Mouse (Mus musculus): ENCODE data around the gene Klf4. TPM values are rescaled to one million over a fixed set of nuclear protein-coding genes. Genes with fewer than 3 reads are reported as not detected.

Gene Klf4
- total and polyA plus RNA-seq, 2 experiments from 2014 or later, result 4.3 to 10.6 TPM

DNA sequence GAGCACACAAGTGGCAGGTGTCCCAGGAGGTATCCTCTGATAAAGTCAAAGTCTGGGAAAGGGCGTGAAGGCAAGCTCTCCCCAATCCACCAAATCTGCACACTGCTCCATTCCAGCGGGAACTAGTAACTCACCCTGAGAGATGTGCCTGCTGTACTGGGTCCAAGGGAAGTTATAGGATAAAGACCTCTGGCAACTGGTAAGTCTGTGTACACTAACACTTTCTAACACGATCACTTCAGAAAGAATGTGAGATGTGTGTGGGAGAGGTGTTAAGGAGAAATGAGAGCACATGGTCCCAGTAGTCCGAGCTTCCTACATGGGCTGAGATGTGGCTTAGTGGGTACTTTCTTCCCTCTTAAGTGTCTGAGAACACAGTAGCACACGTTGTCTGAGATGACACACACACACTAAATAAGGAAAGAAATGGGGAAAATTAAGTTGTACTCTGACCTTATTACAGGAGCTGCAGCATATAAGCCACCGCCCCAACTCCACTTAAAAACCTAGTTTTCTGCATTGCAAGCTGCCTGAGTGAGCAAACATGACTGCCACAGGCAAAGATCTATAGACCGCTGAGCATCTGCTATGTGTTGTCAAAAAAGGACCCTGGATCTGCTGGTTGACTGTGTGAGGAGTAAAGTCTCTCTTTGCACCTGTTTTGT, 18.5 kb downstream of the Klf4 start:
- Histone ChIP-seq H3K4me1 (ENCODE audit: insufficient read depth, low read length) (no peaks in the 10 kb centered on the region), H3K9ac (replicated peaks; ENCODE audit: low read length) (no peak overlapping the region), H3K4me2 (ENCODE audit: low read depth, low read length) (no peak overlapping the region), H3K27ac (no peak overlapping the region), H3K4me3 (ENCODE audit: low read length) (no peak overlapping the region), H3K36me3 (ENCODE audit: insufficient read depth, low read length) (no peaks in the 10 kb centered on the region), H3K9me3 (ENCODE audit: low read length) (no peaks in the 10 kb centered on the region), H3K27me3 (ENCODE audit: insufficient read depth, low read length) (no peaks in the 10 kb centered on the region; the same call in 1 of the 2 replicates)
- 82% methylated on average over 7 of the region's 7 CpGs for WGBS
- DNase-seq (ENCODE audit: low spot score) (no peak), ATAC-seq (no peak)
- no peak for TF ChIP-seq CTCF (IDR thresholded peaks at IDR 0.05; ENCODE audit: low read depth)

DNA sequence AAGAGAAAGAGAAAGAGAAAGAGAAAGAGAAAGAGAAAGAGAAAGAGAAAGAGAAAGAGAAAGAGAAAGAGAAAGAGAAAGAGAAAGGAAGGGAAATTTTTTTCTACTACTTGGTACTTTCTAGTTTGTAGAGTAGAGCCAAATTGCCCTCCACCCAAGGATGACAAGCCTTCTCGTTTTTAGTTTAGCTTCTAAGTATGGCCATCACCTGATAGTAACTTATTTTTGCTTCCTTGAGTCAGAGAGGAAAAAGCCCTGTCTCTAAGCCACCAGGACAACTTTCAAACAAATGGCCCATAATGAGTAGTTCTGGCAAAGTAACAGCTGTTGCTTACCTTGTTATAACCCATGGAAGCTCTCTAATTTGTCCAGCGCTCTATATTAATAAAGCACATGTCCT, 20.9 kb downstream of the Klf4 start:
- Histone ChIP-seq H3K4me3 (ENCODE audit: low read length) (no peak overlapping the region), H3K36me3 (ENCODE audit: insufficient read depth, low read length) (no peaks in the 10 kb centered on the region), H3K9ac (replicated peaks; ENCODE audit: low read length) (no peak overlapping the region), H3K9me3 (ENCODE audit: low read length) (no peaks in the 10 kb centered on the region), H3K4me1 (ENCODE audit: insufficient read depth, low read length) (no peaks in the 10 kb centered on the region), H3K27me3 (ENCODE audit: insufficient read depth, low read length) (no peaks in the 10 kb centered on the region), H3K27ac (no peak overlapping the region), H3K4me2 (ENCODE audit: low read depth, low read length) (no peak overlapping the region)
- no peak for ATAC-seq
- DNase-seq (ENCODE audit: low spot score), result no peak
- WGBS, result 82% methylated on average over 2 of the region's 2 CpGs
- no peak for TF ChIP-seq CTCF (IDR thresholded peaks at IDR 0.05; ENCODE audit: low read depth)

DNA sequence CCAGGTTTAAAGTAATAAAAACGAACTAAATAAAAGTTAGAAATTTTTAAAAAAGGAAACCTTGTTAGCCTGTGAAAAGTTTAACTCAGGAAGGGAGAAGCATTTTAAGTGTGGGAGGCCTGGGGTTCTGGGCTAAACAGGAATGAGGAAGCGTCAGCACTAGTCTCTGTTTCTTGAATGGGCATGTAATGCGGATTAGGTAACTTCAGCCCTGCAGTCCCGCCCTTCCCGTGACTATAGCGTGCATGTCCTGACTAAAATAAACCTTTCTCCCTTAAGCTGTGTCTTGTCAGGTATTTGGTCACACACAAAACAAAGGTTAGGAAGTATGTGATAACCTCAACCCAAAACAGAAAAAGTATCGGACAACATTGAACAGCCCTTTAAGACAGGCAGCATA, 23.6 kb downstream of the Klf4 start:
- Histone ChIP-seq H3K4me3 (ENCODE audit: low read length) (no peak overlapping the region), H3K27ac (no peak overlapping the region), H3K9ac (replicated peaks; ENCODE audit: low read length) (no peak overlapping the region), H3K36me3 (ENCODE audit: insufficient read depth, low read length) (no peaks in the 10 kb centered on the region), H3K4me2 (ENCODE audit: low read depth, low read length) (no peak overlapping the region), H3K27me3 (ENCODE audit: insufficient read depth, low read length) (no peaks in the 10 kb centered on the region), H3K4me1 (ENCODE audit: insufficient read depth, low read length) (no peaks in the 10 kb centered on the region), H3K9me3 (ENCODE audit: low read length) (no peaks in the 10 kb centered on the region)
- no peak for ATAC-seq
- TF ChIP-seq CTCF (IDR thresholded peaks at IDR 0.05; ENCODE audit: low read depth), result no peak
- no peak for DNase-seq (ENCODE audit: low spot score)
- 91% methylated on average over 7 of the region's 7 CpGs for WGBS

GRCm38 (mm10) chr4:55498621-55499020, 33.6 kb downstream of the Klf4 start:
- TF ChIP-seq CTCF (IDR thresholded peaks at IDR 0.05; ENCODE audit: low read depth), result no peak
- 27% methylated on average over 1 of the region's 1 CpGs for WGBS
- Histone ChIP-seq H3K36me3 (ENCODE audit: insufficient read depth, low read length) (no peaks in the 10 kb centered on the region), H3K9ac (replicated peaks; ENCODE audit: low read length) (no peak overlapping the region), H3K9me3 (ENCODE audit: low read length) (no peaks in the 10 kb centered on the region), H3K27me3 (ENCODE audit: insufficient read depth, low read length) (no peaks in the 10 kb centered on the region), H3K4me3 (ENCODE audit: low read length) (no peak overlapping the region), H3K27ac (no peak overlapping the region), H3K4me2 (ENCODE audit: low read depth, low read length) (no peak overlapping the region), H3K4me1 (ENCODE audit: insufficient read depth, low read length) (no peaks in the 10 kb centered on the region)
- DNase-seq (ENCODE audit: low spot score), result no peak
- ATAC-seq, result no peak

GRCm38 (mm10) chr4:55496416-55496815, 35.9 kb downstream of the Klf4 start:
- WGBS, result 83% methylated on average over 7 of the region's 7 CpGs
- no peak for ATAC-seq
- no peaks in the 10 kb centered on the region for H3K4me1 ChIP-seq (ENCODE audit: insufficient read depth, low read length)

GRCm38 (mm10) chr4:55493261-55493660, 39.0 kb downstream of the Klf4 start:
- Histone ChIP-seq H3K9me3 (ENCODE audit: low read length) (no peaks in the 10 kb centered on the region), H3K4me2 (ENCODE audit: low read depth, low read length) (no peak overlapping the region), H3K36me3 (ENCODE audit: insufficient read depth, low read length) (no peaks in the 10 kb centered on the region), H3K9ac (replicated peaks; ENCODE audit: low read length) (no peak overlapping the region), H3K4me3 (ENCODE audit: low read length) (no peak overlapping the region), H3K27me3 (ENCODE audit: insufficient read depth, low read length) (no peaks in the 10 kb centered on the region), H3K27ac (no peak overlapping the region), H3K4me1 (ENCODE audit: insufficient read depth, low read length) (no peaks in the 10 kb centered on the region)
- TF ChIP-seq CTCF (IDR thresholded peaks at IDR 0.05; ENCODE audit: low read depth), result no peak
- WGBS, result 83% methylated on average over 3 of the region's 3 CpGs
- no peak for DNase-seq (ENCODE audit: low spot score)
- no peak for ATAC-seq

More at GRCm38 (mm10) chr4:55496416-55496815, 35.9 kb downstream of the Klf4 start:
- H3K27ac ChIP-seq, result no peak overlapping the region
- no peak for TF ChIP-seq CTCF (IDR thresholded peaks at IDR 0.05; ENCODE audit: low read depth)
- DNase-seq (ENCODE audit: low spot score), result no peak
- no peaks in the 10 kb centered on the region for H3K36me3 ChIP-seq (ENCODE audit: insufficient read depth, low read length)
- H3K27me3 ChIP-seq (ENCODE audit: insufficient read depth, low read length), result no peaks in the 10 kb centered on the region
- no peak overlapping the region for H3K9ac ChIP-seq (replicated peaks; ENCODE audit: low read length)
- H3K9me3 ChIP-seq (ENCODE audit: low read length), result no peaks in the 10 kb centered on the region
- no peak overlapping the region for H3K4me2 ChIP-seq (ENCODE audit: low read depth, low read length)
- H3K4me3 ChIP-seq (ENCODE audit: low read length), result no peak overlapping the region

DNA sequence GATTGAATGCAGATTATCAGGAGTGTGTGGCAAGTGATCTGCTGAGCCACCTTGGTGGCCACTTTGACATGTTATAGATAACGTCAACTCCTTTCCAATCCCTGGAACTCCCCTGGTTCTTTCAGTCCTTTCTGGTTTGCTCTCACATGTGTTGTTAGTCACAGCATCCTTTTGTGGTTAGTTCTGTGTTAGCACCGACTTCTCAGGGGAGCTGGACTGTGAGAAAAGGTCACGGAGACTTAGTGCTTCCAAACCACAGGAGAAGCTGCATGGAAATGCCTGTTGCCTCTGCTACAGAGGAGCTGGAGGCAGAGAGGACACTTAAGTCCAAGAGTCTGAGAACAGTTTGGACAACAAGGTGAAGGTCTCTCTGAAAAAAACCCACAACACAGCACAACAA, 42.9 kb downstream of the Klf4 start:
- Histone ChIP-seq H3K27ac (no peak overlapping the region), H3K4me3 (ENCODE audit: low read length) (no peak overlapping the region), H3K4me2 (ENCODE audit: low read depth, low read length) (no peak overlapping the region), H3K9me3 (ENCODE audit: low read length) (no peaks in the 10 kb centered on the region), H3K9ac (replicated peaks; ENCODE audit: low read length) (no peak overlapping the region), H3K27me3 (ENCODE audit: insufficient read depth, low read length) (no peaks in the 10 kb centered on the region), H3K4me1 (ENCODE audit: insufficient read depth, low read length) (no peaks in the 10 kb centered on the region), H3K36me3 (ENCODE audit: insufficient read depth, low read length) (no peaks in the 10 kb centered on the region)
- DNase-seq (ENCODE audit: low spot score) (no peak), ATAC-seq (no peak)
- 72% methylated on average over 3 of the region's 3 CpGs for WGBS
- TF ChIP-seq CTCF (IDR thresholded peaks at IDR 0.05; ENCODE audit: low read depth), result no peak
